Mouse (Mus musculus): ENCODE results near the gene Gm36864. TPM values are rescaled to one million over a fixed set of nuclear protein-coding genes. Genes with fewer than 3 reads are reported as not detected.
"Not testable (repeated sequence)": the region's sequence is repeated elsewhere in the genome, so short reads cannot be mapped to it uniquely, and the experiment has no call there.

Gene Gm36864
- polyA plus RNA-seq, 1 experiment from 2014 or later, result not detected

DNA sequence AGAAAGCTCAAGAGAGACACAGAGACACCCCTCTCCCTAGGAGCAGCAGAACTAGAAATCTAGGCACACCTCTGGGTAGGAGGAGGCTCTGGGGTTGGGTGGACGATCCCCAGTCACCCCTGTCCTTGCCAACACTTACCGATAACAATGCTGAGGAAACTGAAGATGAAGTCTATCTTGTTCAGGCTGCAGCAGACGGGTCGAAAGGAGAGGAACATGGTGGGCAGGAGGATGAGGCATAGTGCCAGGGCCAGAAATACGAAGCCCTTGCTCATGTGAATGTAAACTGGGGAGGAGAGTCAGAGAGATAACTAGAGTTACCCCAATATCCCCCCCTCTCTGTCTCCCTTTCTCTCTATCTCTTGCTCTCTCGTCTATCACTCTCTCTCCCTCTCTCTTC is 13.6 kb upstream of the Gm36864 start:
- H3K9ac ChIP-seq (ENCODE audit: low read length); H3K9me3 ChIP-seq (ENCODE audit: control insufficient read depth, low read length); ATAC-seq (ENCODE audit: low FRiP score); H3K4me3 ChIP-seq (ENCODE audit: low read depth, low read length); H3K4me2 ChIP-seq; DNase-seq (ENCODE audit: low spot score, missing footprints); H3K27me3 ChIP-seq (ENCODE audit: control insufficient read depth, insufficient read depth, low read length); H3K27ac ChIP-seq (ENCODE audit: low read depth, low read length); H3K36me3 ChIP-seq (ENCODE audit: control insufficient read depth, insufficient read depth, low read length); H3K4me1 ChIP-seq (ENCODE audit: control insufficient read depth, insufficient read depth, low read length): not testable (repeated sequence)
- WGBS, result 86% methylated on average over 6 of the region's 6 CpGs

DNA sequence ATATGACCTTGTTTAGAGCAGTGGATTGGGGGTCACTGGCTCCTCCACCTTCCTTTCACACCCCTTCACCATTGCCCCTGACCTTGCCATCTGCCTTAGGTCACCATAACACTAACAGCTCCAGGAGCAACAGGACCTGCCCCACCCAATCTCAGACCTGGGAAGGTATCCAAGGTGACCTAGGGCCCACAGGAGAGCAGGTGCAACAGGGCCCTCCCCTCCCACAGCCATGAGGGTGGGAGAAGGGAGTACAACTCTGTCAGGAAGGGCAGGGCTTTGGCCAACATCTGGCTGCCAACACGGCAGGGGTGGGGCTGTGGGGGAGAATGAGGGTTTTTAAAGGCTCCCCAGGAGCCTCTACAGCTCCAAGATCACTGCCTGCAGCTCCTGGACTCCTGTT is 10.9 kb upstream of the Gm36864 start, which contains the start of gene Klk1:
Gene Klk1, plus strand, starts transcription at position 285 of the 400 bp plus-strand sequence.
- DNase-seq (ENCODE audit: low spot score, missing footprints), result no peak
- no peaks in the 10 kb centered on the region for H3K27me3 ChIP-seq (ENCODE audit: control insufficient read depth, insufficient read depth, low read length)
- no peak within 1 kb of the TSS for H3K4me2 ChIP-seq
- H3K36me3 ChIP-seq (ENCODE audit: control insufficient read depth, insufficient read depth, low read length), result no peaks in the 10 kb centered on the region
- H3K27ac ChIP-seq (ENCODE audit: low read depth, low read length), result no peak within 1 kb of the TSS
- no peak within 1 kb of the TSS for H3K9ac ChIP-seq (ENCODE audit: low read length)
- no peak for ATAC-seq (ENCODE audit: low FRiP score)
- no peaks in the 10 kb centered on the region for H3K4me1 ChIP-seq (ENCODE audit: control insufficient read depth, insufficient read depth, low read length)
- H3K4me3 ChIP-seq (ENCODE audit: low read depth, low read length), result no peak within 1 kb of the TSS
- H3K9me3 ChIP-seq (ENCODE audit: control insufficient read depth, low read length), result no peaks in the 10 kb centered on the region
- 50% methylated on average over 1 of the region's 1 CpGs for WGBS

DNA sequence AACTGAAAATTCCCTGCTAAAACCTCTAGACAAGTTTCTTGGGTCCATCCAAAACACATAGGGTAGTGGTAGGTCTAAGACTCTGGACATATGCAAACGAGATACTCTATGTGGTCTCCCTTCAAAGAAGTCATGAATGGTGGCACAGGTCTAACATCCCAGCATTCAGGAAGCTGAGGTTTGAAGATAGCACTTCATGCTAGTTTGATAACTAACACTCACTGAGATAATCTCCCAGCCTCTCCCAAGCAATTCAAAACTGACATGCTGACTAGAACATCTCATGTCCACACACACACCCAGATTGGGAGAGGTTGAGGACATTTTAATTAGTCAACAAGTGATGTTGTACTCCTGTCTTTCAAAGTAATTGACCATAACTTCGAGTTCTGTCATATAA is 3.9 kb downstream of the Gm36864 start:
- 64% methylated on average over 2 of the region's 2 CpGs for WGBS
- H3K9ac ChIP-seq (ENCODE audit: low read length), result no peak overlapping the region
- no peak for ATAC-seq (ENCODE audit: low FRiP score)

DNA sequence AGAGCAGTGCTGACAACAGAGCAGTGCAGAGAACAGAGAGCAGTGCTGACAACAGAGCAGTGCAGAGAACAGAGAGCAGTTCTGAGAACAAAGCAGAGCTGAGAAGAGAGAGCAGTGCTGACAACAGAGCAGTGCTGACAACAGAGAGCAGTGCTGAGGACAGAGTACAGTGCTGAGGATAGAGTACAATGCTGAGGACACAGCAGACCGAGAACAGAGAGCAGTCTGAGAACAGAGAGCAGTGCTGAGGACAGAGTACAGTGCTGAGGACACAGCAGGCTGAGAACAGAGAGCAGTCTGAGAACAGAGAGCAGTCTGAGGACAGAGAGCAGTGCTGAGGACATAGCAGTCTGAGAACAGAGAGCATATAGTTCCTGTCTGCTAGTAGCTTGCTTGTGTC is 4.7 kb downstream of the Gm36864 start:
- Histone ChIP-seq H3K27me3 (ENCODE audit: control insufficient read depth, insufficient read depth, low read length) (no peaks in the 10 kb centered on the region), H3K27ac (ENCODE audit: low read depth, low read length) (no peak overlapping the region), H3K36me3 (ENCODE audit: control insufficient read depth, insufficient read depth, low read length) (no peaks in the 10 kb centered on the region), H3K9ac (ENCODE audit: low read length) (no peak overlapping the region), H3K4me2 (no peak overlapping the region), H3K4me1 (ENCODE audit: control insufficient read depth, insufficient read depth, low read length) (peaks cover 4% of the 10 kb centered on the region; the same call in 1 of the 2 replicates), H3K9me3 (ENCODE audit: control insufficient read depth, low read length) (no peaks in the 10 kb centered on the region), H3K4me3 (ENCODE audit: low read depth, low read length) (no peak overlapping the region)
- ATAC-seq (ENCODE audit: low FRiP score) (no peak), DNase-seq (ENCODE audit: low spot score, missing footprints) (no peak)
- 63% methylated on average over 1 of the region's 1 CpGs for WGBS

More for the DNA sequence above, 3.9 kb downstream of the Gm36864 start:
- Histone ChIP-seq H3K4me2 (no peak overlapping the region), H3K36me3 (ENCODE audit: control insufficient read depth, insufficient read depth, low read length) (no peaks in the 10 kb centered on the region), H3K4me1 (ENCODE audit: control insufficient read depth, insufficient read depth, low read length) (no peaks in the 10 kb centered on the region), H3K27ac (ENCODE audit: low read depth, low read length) (no peak overlapping the region), H3K4me3 (ENCODE audit: low read depth, low read length) (no peak overlapping the region), H3K9me3 (ENCODE audit: control insufficient read depth, low read length) (no peaks in the 10 kb centered on the region), H3K27me3 (ENCODE audit: control insufficient read depth, insufficient read depth, low read length) (no peaks in the 10 kb centered on the region)
- no peak for DNase-seq (ENCODE audit: low spot score, missing footprints)

DNA sequence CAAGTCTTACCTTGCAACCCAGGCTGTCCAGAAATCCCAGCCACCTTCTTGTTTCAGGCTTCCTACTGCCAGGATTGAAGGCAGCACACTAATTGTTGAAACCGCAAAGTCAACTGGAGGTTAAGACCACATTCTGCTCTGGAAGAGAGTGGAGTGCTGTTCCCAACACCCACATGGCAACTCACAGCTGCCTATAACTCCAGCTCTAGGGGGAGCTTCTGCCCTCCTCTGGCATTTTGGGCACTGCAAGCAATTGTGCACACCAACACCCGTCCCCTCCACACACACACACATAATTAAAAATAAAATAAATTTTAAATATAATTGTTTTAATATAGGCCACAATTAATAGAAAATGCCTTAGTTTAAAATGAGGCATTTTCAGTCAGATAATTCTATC is 5.2 kb downstream of the Gm36864 start:
- Histone ChIP-seq H3K9me3 (ENCODE audit: control insufficient read depth, low read length) (no peaks in the 10 kb centered on the region), H3K27ac (ENCODE audit: low read depth, low read length) (no peak overlapping the region), H3K9ac (ENCODE audit: low read length) (no peak overlapping the region), H3K27me3 (ENCODE audit: control insufficient read depth, insufficient read depth, low read length) (no peaks in the 10 kb centered on the region), H3K4me3 (ENCODE audit: low read depth, low read length) (no peak overlapping the region), H3K4me2 (no peak overlapping the region), H3K36me3 (ENCODE audit: control insufficient read depth, insufficient read depth, low read length) (no peaks in the 10 kb centered on the region), H3K4me1 (ENCODE audit: control insufficient read depth, insufficient read depth, low read length) (peaks cover 4% of the 10 kb centered on the region; the same call in 1 of the 2 replicates)
- 68% methylated on average over 2 of the region's 2 CpGs for WGBS
- DNase-seq (ENCODE audit: low spot score, missing footprints) (peak; percentile 4), ATAC-seq (ENCODE audit: low FRiP score) (no peak)

DNA sequence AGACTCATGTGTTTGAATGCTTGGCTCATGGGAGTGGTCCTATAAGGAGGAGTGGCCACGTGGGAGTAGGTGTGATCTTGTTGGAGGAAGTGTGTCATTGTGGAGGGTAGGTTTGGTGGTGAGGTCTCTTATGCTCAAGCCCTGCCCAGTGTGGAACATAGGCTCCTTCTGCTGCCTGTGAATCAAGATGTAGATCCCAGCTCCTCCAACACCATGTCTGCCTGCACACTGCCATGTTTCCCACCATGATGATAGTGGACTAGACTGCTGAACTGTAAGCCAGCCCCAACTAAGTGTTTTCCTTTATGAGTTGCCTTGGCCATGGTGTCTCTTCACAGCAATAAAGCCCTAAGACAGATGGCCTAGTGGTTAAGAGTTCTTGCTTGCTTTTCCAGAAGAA is 8.1 kb downstream of the Gm36864 start:
- no peaks in the 10 kb centered on the region for H3K27me3 ChIP-seq (ENCODE audit: control insufficient read depth, insufficient read depth, low read length)
- H3K4me2 ChIP-seq, result no peak overlapping the region
- H3K4me1 ChIP-seq (ENCODE audit: control insufficient read depth, insufficient read depth, low read length), result peaks cover 11% of the 10 kb centered on the region; the same call in 1 of the 2 replicates
- ATAC-seq (ENCODE audit: low FRiP score) (no peak), DNase-seq (ENCODE audit: low spot score, missing footprints) (peak; percentile 76)
- H3K4me3 ChIP-seq (ENCODE audit: low read depth, low read length), result no peak overlapping the region
- no peaks in the 10 kb centered on the region for H3K9me3 ChIP-seq (ENCODE audit: control insufficient read depth, low read length)
- H3K27ac ChIP-seq (ENCODE audit: low read depth, low read length), result no peak overlapping the region
- no peaks in the 10 kb centered on the region for H3K36me3 ChIP-seq (ENCODE audit: control insufficient read depth, insufficient read depth, low read length)
- whole genome bisulfite sequencing, result 29% methylated on average over 1 of the region's 1 CpGs
- no peak overlapping the region for H3K9ac ChIP-seq (ENCODE audit: low read length)

DNA sequence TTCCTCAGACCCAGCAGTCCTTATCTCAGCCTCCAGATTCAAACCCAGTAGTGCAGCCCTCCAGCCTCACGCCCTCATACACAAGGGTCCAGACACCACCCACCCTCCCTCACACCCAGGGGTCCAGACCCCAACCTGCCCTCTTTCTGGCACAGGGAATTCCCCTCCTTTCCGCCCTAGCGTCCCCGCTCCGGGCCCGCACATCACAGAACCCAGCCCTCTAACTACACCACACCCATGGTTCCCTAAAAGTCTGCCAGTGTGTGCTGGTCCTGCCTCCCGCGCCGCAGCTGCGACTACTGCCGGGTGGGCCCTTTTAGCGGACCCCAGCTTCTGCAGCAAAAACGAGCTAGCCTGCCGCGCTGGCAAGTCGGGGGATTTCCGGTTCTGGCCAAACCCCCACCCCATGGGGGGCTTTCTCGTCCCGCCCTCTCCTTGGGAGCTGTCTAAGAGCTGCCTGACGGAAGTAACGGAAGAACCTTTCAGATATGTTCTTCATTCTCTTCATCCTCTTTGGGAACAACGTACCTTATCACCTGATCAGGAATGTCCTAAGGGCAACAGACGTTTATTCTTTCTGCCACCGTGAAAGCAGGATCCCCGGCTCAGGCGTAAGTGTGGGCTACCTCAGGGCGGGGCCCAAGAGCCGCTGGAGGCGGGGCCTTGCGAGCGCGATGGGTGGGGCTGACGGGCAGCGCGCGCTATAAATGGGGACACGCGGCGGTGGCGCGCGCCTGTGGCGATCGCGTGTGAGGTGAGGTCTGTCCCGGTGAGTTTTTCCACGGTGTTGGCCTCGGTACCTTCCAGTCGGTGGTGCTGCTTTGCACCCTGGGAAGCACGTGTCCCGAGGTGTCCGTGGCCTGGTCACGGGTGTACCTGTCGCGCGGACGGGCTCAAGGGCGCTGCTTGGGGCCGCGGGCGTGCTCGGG is 10.3 kb downstream of the Gm36864 start, which contains the start of the genes 1700028J19Rik and 2410002F23Rik:
Gene 1700028J19Rik, minus strand, starts transcription at position 641 of the 929 bp plus-strand sequence.
Gene 2410002F23Rik, plus strand, starts transcription at position 668 of the 929 bp plus-strand sequence.
- ATAC-seq (ENCODE audit: low FRiP score), result peak; percentile 88
- Histone ChIP-seq H3K4me3 (ENCODE audit: low read depth, low read length) (peak within 1 kb of the TSS; percentile 91), H3K4me1 (ENCODE audit: control insufficient read depth, insufficient read depth, low read length) (peaks cover 11% of the 10 kb centered on the region; the same call in 1 of the 2 replicates), H3K9ac (ENCODE audit: low read length) (peak within 1 kb of the TSS; percentile 95), H3K4me2 (peak within 1 kb of the TSS; percentile 57), H3K27me3 (ENCODE audit: control insufficient read depth, insufficient read depth, low read length) (no peaks in the 10 kb centered on the region), H3K27ac (ENCODE audit: low read depth, low read length) (peak within 1 kb of the TSS; percentile 77), H3K36me3 (ENCODE audit: control insufficient read depth, insufficient read depth, low read length) (peaks cover 12% of the 10 kb centered on the region; the same call in 1 of the 2 replicates), H3K9me3 (ENCODE audit: control insufficient read depth, low read length) (no peaks in the 10 kb centered on the region)
- DNase-seq (ENCODE audit: low spot score, missing footprints), result peak; percentile 99
- WGBS, result under 1% methylated on average over 62 of the region's 62 CpGs

DNA sequence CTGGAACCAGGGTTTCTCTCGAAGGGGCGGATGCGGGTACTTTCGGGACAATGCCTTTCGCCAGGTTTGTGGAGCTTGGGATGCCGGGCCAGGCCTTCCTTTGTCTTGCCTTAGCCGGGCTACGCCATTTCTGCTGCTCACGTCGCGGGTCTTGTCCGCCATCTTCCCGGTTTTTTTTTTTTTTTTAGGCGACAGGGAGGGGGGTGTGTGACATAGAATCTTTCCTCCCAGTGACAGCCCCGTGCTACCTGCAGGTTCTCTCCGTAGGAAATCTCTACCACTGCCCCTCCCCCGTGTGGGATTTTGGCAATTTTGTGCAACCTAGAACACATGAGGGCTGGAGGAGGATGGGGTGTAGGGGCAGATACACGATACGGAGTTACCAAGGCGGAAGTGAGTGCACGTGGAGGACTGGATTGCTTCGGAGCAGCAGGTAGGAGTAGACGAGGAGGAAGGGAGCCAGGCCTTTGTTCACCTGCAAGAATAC is 11.1 kb downstream of the Gm36864 start:
- H3K9ac ChIP-seq (ENCODE audit: low read length), result peak overlapping the region; percentile 95
- no peaks in the 10 kb centered on the region for H3K27me3 ChIP-seq (ENCODE audit: control insufficient read depth, insufficient read depth, low read length)
- WGBS, result under 1% methylated on average over 23 of the region's 23 CpGs
- peak overlapping the region; percentile 91 for H3K4me3 ChIP-seq (ENCODE audit: low read depth, low read length)
- H3K4me2 ChIP-seq, result peak overlapping the region; percentile 57
- peaks cover 12% of the 10 kb centered on the region; the same call in 1 of the 2 replicates for H3K36me3 ChIP-seq (ENCODE audit: control insufficient read depth, insufficient read depth, low read length)
- DNase-seq (ENCODE audit: low spot score, missing footprints), result peak; percentile 96
- no peaks in the 10 kb centered on the region for H3K9me3 ChIP-seq (ENCODE audit: control insufficient read depth, low read length)
- ATAC-seq (ENCODE audit: low FRiP score), result peak; percentile 27
- H3K4me1 ChIP-seq (ENCODE audit: control insufficient read depth, insufficient read depth, low read length), result peaks cover 11% of the 10 kb centered on the region; the same call in 1 of the 2 replicates
- H3K27ac ChIP-seq (ENCODE audit: low read depth, low read length), result peak overlapping the region; percentile 77

DNA sequence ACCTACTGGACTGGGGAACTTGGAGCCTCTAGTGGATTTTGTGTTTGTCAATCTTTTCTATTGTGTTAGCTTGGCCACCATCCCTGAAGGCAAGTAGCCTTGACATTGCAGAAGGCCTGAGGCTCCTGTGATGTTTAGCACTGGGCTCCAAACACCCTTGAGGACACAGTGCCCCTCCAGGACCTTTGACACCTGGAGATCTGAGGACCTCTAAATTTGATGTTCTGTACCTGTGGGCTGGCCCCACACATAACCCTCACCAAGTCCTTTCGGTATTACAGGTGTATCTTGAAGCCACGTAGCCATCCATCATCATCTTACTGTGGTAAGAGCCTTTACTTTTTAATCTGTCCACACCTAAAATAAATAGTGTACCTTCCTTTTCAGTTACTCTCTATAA is 12.0 kb downstream of the Gm36864 start:
- Histone ChIP-seq H3K36me3 (ENCODE audit: control insufficient read depth, insufficient read depth, low read length) (peaks cover 18% of the 10 kb centered on the region; the same call in 1 of the 2 replicates), H3K9ac (ENCODE audit: low read length) (peak overlapping the region; percentile 95), H3K9me3 (ENCODE audit: control insufficient read depth, low read length) (no peaks in the 10 kb centered on the region), H3K27me3 (ENCODE audit: control insufficient read depth, insufficient read depth, low read length) (no peaks in the 10 kb centered on the region), H3K4me3 (ENCODE audit: low read depth, low read length) (peak overlapping the region; percentile 91), H3K4me1 (ENCODE audit: control insufficient read depth, insufficient read depth, low read length) (peaks cover 11% of the 10 kb centered on the region; the same call in 1 of the 2 replicates), H3K27ac (ENCODE audit: low read depth, low read length) (no peak overlapping the region), H3K4me2 (peak overlapping the region; percentile 57)
- WGBS, result 91% methylated on average over 2 of the region's 2 CpGs
- DNase-seq (ENCODE audit: low spot score, missing footprints) (peak; percentile 82), ATAC-seq (ENCODE audit: low FRiP score) (no peak)

All from midbrain, embryonic 11.5 days (tissue).